Mouse (Mus musculus) layer of hippocampus, adult 2 months (tissue): ENCODE results near the gene Txndc9. TPM values are rescaled to one million over a fixed set of nuclear protein-coding genes. Genes with fewer than 3 reads are reported as not detected.

ENCODE experiments used
- DNase-seq, 2 experiments: peaks; one replicate each; pipeline ENCODE4 v3.0.0; 2022; ENCODE audit warnings: low spot score in 2 of 2
- H3K27ac ChIP-seq: fragments of 200-600 bp; 2 replicates; pipeline ENCODE4 v1.8.1; 2022
- H3K4me3 ChIP-seq: fragments of 200-600 bp; 2 replicates; pipeline ENCODE4 v1.8.1; 2022; ENCODE audit warnings: mild to moderate bottlenecking
- CTCF ChIP-seq: fragments of 200-600 bp; conservative IDR thresholded peaks from 2 replicates; pipeline ENCODE4 v1.8.1; 2022; ENCODE audit warnings: antibody characterized with exemption, mild to moderate bottlenecking, moderate library complexity
- long read RNA-seq, 2 experiments: library from polyadenylated mRNA; stranded (forward); transcript quantifications; one replicate each; pipeline ENCODE4 v2.0.0; 2021; ENCODE audit warnings: borderline mapping rate in 2 of 2
- total RNA-seq, 2 experiments: library from RNA; stranded (reverse); gene quantifications; 2 replicates each; pipeline ENCODE4 v1.2.3; 2021

The Txndc9 gene
- total RNA-seq = 10 to 100 TPM; 56.9 to 60.4 TPM
- long read RNA-seq, experiment 1, transcript Txndc9-207 (5 exons, 1,444 nt) = minor isoform, 9 of 39 reads
- long read RNA-seq, experiment 1, transcript Txndc9-201 (5 exons, 3,381 nt) = major isoform, 15 of 39 reads
- long read RNA-seq, experiment 1, partial matches to known transcripts = 5 of 39 reads
- long read RNA-seq, experiment 1, other reads (novel, unspliced or antisense) = 4 of 39 reads
- long read RNA-seq, experiment 2, transcript Txndc9-208 (5 exons, 1,699 nt) = minor isoform, 5 of 49 reads
- long read RNA-seq, experiment 2, transcript Txndc9-201 (5 exons, 3,381 nt) = major isoform, 34 of 49 reads
- long read RNA-seq, experiment 2, partial matches to known transcripts = 3 of 49 reads
- long read RNA-seq, experiment 2, other reads (novel, unspliced or antisense) = 1 of 49 reads

- peak; percentile 82 for TF ChIP-seq CTCF
- Histone ChIP-seq H3K4me3 (peak within 1 kb of the TSS; percentile 90), H3K27ac (peak within 1 kb of the TSS; percentile 100)
- DNase-seq = peak; percentile 95 to 96
Measured at GRCm38 (mm10) chr1:37997867-37998266, at the start of gene Txndc9, which contains the start of gene Eif5b. Txndc9 (minus strand) TSS chr1:37997893. Eif5b (plus strand) TSS chr1:37998010.

DNA sequence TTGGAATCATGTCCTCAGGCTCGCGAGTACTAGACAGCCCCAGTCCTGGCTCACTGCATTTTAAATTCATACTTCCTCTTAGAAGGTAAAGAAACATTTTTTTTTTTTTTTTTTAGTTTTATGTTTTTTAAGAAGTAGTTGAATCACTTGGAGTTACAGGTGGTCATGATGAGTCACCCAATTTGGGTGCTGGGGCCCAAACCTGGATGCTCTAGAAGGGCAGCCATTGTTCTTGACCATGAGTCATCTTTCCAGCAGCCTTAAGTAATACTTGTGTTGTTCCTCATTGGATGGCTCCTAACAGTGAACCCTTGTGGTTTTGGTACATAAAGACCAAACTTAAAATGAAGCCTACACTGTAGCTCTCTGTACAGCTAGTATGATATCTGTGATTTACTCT is 41.2 kb upstream of the Txndc9 start:
- DNase-seq = no peak
- no peak overlapping the region for H3K27ac ChIP-seq
- H3K4me3 ChIP-seq = no peak overlapping the region
- no peak for TF ChIP-seq CTCF

DNA sequence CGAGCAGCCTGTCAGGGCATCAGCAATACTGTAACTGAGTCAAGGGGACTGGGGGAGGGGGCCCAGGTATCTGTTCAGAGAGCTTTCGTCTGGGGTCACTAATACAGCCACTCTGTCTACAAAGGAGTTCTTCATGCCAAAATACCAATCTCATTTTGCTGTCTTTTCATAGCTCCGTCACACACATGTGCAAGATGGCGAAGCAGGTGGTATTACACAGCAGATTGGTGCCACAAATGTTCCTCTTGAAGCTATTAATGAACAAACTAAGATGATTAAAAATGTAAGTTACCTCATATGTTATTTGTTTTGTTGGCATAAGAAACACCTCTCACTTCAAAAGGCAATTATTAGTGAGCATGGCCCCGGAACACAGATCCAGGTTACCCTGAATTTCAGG is 39.7 kb upstream of the Txndc9 start:
- no peak overlapping the region for H3K4me3 ChIP-seq
- TF ChIP-seq CTCF = no peak
- H3K27ac ChIP-seq = peak overlapping the region; percentile 43; the same call in 1 of the 2 replicates
- peak; percentile 16 to 57 for DNase-seq

DNA sequence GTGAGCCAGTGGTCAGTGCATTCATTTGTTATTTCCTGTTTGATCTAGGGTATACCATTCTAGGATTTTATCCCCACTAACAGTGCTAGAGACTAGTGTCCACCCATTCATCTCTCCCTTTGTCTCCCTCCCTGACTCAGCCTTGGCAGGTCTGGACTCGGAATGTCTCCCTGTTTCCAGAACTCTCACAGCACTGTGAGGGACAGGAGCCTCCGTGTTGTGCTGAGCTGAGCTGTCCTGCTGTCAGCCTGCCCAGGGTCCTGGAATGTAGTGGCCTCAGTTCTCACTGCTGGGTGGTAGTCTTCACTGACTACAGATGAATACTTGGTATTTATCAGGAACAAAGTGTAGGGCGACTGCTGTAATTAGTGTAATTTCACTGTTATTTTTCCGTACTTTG is 37.8 kb upstream of the Txndc9 start:
- no peak for TF ChIP-seq CTCF
- DNase-seq = no peak
- no peak overlapping the region for H3K4me3 ChIP-seq
- H3K27ac ChIP-seq = no peak overlapping the region

DNA sequence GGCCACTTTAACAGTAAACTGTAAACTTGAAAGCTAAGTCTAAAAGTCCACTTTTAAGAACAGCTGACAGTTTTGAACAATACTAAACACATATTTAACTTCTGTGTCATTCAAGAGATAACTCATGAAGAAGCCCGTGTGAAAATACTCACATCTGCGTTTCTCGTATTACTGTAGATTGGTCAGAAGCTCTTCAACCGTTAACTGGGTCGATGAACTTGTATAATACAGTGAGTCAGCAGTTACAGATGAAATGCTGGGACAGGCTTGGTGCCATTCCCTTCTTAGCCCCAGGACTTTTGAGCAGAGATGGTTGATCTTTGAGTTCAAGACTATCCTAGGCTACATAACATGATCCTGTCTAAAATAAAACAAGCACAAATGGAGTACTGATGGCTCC is 33.7 kb upstream of the Txndc9 start:
- TF ChIP-seq CTCF = no peak
- H3K4me3 ChIP-seq = no peak overlapping the region
- H3K27ac ChIP-seq = no peak overlapping the region
- DNase-seq = no peak

DNA sequence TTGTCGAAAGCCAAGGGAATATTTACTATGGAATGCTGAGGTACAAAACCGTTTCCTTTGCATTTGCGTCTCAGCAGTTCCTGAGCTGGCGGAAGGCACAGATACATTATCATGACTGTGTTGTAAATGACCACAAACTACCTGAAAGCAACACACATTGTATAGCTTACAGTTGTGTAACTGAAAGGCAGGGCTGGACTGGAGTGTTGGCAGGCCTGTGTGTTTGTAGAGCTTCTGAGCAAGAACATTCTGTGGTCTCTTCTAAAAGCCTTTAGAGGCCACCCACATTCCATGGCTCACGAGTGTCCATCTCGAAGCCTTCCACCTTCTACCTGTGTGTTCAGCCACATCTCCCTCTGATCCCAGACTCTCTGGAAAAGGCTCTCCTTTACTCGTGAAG is 29.6 kb upstream of the Txndc9 start:
- TF ChIP-seq CTCF = no peak
- no peak for DNase-seq
- no peak overlapping the region for H3K27ac ChIP-seq
- H3K4me3 ChIP-seq = no peak overlapping the region

GRCm38 (mm10) chr1:38014551-38015203 is 17.0 kb upstream of the Txndc9 start:
- no peak for TF ChIP-seq CTCF
- H3K4me3 ChIP-seq = no peak overlapping the region
- DNase-seq = no peak
- H3K27ac ChIP-seq = no peak overlapping the region

GRCm38 (mm10) chr1:38012509-38012908 is 14.8 kb upstream of the Txndc9 start:
- no peak overlapping the region for H3K27ac ChIP-seq
- no peak overlapping the region for H3K4me3 ChIP-seq
- no peak for TF ChIP-seq CTCF
- no peak for DNase-seq

GRCm38 (mm10) chr1:38012104-38012503 is 14.4 kb upstream of the Txndc9 start:
- Histone ChIP-seq H3K4me3 (no peak overlapping the region), H3K27ac (no peak overlapping the region)
- no peak for TF ChIP-seq CTCF
- DNase-seq = no peak

GRCm38 (mm10) chr1:38011647-38012046 is 14.0 kb upstream of the Txndc9 start:
- TF ChIP-seq CTCF = no peak
- H3K4me3 ChIP-seq = no peak overlapping the region
- no peak for DNase-seq
- no peak overlapping the region for H3K27ac ChIP-seq

DNA sequence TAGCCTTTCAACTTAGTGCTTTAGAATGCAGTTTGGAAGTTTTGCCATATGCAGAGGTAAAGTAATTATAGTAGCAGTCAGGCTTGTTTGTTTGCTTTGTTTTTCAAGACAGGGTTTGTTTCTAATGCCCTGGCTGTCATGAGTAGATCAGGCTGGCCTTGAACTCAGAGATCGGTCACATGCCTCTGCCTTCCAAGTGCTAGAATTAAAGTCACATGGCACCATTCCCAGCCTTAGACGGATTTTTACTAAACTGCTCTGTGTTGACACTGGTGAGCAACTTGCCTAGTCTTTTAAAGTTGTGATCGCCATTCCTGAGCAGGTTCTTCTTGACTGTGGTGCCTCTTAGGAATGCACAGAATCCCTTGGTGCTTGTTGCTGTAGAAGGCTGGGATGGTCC is 9.0 kb upstream of the Txndc9 start:
- no peak for TF ChIP-seq CTCF
- H3K4me3 ChIP-seq = no peak overlapping the region
- H3K27ac ChIP-seq = no peak overlapping the region
- DNase-seq = no peak

- DNase-seq = no peak
- TF ChIP-seq CTCF = no peak
- Histone ChIP-seq H3K4me3 (no peak overlapping the region), H3K27ac (no peak overlapping the region)
Measured at GRCm38 (mm10) chr1:38003046-38003445, 5.4 kb upstream of the Txndc9 start.

GRCm38 (mm10) chr1:38001956-38002355 is 4.3 kb upstream of the Txndc9 start:
- no peak overlapping the region for H3K27ac ChIP-seq
- TF ChIP-seq CTCF = no peak
- DNase-seq = no peak
- no peak overlapping the region for H3K4me3 ChIP-seq

GRCm38 (mm10) chr1:38000844-38001243 is 3.2 kb upstream of the Txndc9 start:
- no peak for TF ChIP-seq CTCF
- Histone ChIP-seq H3K27ac (no peak overlapping the region), H3K4me3 (no peak overlapping the region)
- DNase-seq = no peak
